Mouse (Mus musculus): ENCODE measurements at regions not wholly inside any gene's neighbourhood (a gene's known extent, or its start where the extent isn't known, plus 50 kb on each side); places are given as distances from the start of the nearest gene placed in this dataset.

GRCm38 (mm10) chr14:76701304-76701703 lies 144.6 kb upstream of the Serp2 start:
- DNase-seq: no peak

- DNase-seq: no peak
Observed at GRCm38 (mm10) chr14:76700796-76701195, 144.1 kb upstream of the Serp2 start.

DNA sequence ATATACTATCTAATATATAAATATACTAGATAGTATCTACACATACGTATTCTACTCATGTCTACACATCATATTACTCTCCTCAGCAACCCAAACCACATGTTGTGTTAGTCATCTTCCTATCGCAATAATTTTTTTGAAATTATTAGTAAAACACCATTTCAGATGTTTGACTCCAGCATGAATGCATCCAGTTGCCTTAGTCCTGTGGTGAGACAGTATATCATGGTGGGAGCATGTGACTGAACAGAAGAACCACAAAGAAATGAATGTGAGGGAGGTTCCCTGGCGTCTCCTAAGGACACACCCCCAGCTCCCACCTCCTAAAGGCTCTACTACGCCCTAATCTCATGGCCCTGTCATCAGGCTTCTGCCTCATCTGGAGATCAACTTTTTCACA lies 143.5 kb upstream of the Serp2 start:
- DNase-seq: no peak

GRCm38 (mm10) chr14:76698718-76699402 lies 142.2 kb upstream of the Serp2 start:
- DNase-seq: peak; percentile 49 to 68

DNA sequence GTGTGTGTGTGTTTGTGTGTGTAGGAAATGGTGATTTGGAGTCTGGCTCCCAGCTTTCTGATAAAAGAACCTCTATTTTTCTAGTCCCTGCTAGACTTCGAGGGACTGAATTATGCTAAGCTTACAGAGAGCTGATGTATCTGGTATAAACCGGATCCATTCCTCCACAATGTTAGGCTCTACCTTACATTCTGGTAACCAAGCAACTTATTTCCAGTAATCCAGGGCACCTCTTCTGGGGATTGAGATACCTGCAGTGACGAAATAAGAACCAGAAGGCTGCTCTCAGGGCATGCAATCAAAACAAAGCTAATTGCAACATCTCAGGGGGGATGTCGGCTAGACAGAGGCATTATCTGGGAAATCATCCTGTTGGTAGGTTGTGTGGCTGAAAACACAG lies 140.0 kb upstream of the Serp2 start:
- no peak for DNase-seq

- no peak for DNase-seq
Observed at GRCm38 (mm10) chr14:76695691-76696355, 139.1 kb upstream of the Serp2 start.

GRCm38 (mm10) chr14:76694894-76695293 lies 138.2 kb upstream of the Serp2 start:
- DNase-seq: no peak

- peak; percentile 27 to 69 for DNase-seq
Observed at GRCm38 (mm10) chr14:76693351-76694317, 136.9 kb upstream of the Serp2 start.

DNA sequence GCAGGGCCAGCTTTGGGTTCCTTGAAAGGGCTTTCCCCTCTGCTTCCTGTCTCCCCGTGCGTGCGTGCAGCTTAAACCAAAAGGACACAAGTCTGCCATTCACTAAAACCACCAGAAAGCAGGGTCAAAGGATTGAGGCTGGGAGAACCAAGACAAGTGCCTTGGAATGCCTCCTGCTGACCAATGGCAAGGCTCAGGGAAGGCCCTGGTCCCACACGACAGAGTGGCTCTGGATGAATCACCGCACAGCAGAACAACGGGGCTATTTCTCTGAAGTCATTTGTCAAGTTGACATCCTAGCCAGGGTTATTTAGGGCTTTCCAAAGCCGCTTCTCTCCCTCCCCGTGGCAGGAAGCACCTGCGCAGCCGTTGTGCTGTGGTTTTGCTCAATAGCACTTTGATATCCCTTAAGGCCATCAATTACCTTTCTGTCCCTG lies 131.3 kb upstream of the Serp2 start:
- peak; percentile 41 to 68 for DNase-seq

- no peak for DNase-seq
Observed at GRCm38 (mm10) chr14:76686762-76687453, 130.2 kb upstream of the Serp2 start.

GRCm38 (mm10) chr14:76685830-76686761 lies 129.4 kb upstream of the Serp2 start:
- no peak for DNase-seq

- no peak for DNase-seq
Observed at GRCm38 (mm10) chr14:76684327-76684726, 127.6 kb upstream of the Serp2 start.

GRCm38 (mm10) chr14:76681581-76682377 lies 125.1 kb upstream of the Serp2 start:
- DNase-seq: peak; percentile 72 to 83

DNA sequence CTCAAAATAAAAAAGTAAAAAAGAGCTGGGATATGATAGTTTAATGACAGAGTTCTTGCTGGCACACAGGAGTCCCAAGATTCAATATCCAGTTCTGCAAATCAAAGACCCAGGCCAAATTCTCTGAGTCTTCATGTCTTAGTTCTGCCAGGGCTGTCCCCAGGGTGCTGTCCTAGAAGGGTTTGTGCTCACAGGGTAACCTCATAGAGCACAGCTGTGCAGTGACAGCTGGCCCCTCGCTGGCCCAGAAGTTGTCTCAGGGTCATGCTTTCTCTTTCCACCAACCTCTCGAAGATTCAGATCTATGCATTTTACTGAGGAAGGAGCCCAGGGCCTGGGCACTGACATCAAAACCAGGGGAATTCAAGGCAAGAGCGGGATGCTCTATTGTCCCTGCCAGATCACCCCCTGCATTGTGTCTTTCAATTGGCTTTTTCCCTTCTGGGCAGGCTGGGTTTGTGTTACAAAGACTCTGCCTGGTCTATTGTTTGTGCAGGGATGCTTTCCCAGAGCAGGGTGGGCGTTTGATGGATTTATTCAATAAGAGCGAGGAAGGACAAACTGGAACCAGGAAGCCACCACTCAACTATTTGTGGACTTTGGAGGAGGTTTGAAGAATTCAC lies 121.9 kb upstream of the Serp2 start:
- peak in 1 of 2 experiments; percentile 17 for DNase-seq

DNA sequence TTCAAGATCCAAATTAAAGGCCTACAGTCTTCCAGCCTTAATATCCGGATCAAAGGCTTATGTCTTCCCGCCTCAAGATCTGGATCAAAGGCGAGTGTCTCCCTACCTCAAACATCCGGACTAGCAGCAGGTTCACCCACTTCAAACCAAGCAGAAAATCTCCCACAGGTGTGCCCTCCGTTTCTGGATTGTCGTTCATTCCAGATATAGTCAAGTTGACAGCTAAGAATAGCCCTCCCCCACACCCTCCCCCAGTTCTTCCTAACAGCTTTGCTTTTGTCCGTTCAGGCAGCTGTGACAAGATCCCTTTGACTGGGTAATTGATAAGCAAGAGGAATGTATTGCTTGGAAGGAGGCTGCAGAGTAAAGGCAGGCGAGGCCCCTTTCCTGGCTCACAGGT lies 118.3 kb upstream of the Serp2 start:
- DNase-seq: no peak

DNA sequence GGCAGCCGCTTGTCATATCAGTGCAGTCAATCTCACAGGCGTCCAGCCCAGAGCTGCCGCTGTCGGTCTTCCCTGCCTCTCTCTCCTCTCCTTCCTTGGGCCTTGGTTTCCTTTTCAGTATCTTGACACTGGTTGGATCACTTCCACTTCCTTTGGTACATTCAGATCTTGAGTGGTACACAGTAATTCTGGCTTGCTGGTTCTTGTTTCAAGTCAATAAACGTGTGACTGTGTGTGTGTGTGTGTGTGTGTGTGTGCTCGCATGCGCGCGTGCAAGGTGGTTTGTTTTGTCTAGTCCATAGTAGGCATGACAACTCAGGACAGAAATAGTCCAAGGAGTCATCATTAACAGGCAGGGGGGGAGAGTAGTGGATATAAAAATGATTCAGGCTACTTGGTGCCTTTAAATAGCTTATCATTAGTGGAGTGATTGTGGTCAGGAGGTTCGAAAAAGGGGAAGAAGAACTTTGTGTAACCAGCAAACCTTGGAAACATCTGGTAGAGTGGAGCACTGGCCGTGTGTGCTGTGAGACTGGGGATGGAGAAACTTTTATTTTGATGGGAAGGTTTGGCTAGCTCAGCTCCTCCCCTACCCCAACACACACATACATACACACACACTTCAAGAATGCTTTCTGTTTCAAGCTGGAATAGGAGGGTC lies 117.1 kb upstream of the Serp2 start:
- DNase-seq: no peak

DNA sequence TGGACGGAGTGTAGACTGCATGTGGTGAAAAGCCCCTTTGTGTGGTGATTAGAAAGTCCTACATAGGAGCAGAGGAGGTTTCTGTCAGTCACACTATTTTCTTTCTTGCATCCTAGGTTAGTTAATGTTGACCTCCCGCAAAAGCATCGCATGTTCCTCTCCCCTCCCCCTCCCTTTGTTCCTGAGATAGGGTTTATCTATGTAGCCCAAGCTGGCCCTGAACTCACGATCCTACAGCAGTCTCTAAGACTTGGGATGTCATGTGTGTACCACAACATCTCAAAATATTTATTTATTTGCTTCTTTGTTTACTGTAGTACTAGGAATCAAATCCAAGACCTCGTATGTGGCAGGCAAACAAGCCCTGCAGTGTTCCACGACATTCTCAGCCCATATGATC lies 116.2 kb upstream of the Serp2 start:
- DNase-seq: no peak

DNA sequence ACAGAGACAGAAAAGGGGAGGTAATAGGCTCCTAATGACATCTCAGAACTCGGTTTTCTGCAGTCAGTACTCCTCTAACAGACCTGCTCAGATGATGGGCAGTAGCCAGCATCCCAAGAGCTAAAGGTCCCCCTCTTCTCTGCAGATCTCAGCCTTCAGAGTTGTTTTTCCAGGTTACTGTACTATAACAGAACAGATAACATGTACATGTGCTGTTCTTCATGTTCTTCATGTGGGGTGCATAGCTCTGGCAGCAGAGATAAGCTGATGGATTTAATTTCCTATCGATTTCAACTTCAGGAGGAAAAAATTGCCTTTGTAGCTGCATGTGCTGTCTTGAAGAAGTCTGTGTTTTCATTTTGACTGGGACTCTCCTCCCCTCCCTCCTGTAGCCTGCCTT lies 115.8 kb upstream of the Serp2 start:
- DNase-seq: no peak

- DNase-seq: no peak
Observed at GRCm38 (mm10) chr14:76671023-76671422, 114.3 kb upstream of the Serp2 start.
